Mouse (Mus musculus) myocyte (in vitro differentiated cells): ENCODE data around the gene Gja8. TPM values are rescaled to one million over a fixed set of nuclear protein-coding genes. Genes with fewer than 3 reads are reported as not detected.

Experiments used
- H3K27me3 ChIP-seq: one replicate; pipeline ENCODE4 v1.6.1; 2011; ENCODE audit not compliant: control insufficient read depth, insufficient read depth, insufficient read length
- H3K36me3 ChIP-seq: one replicate; pipeline ENCODE4 v1.6.1; 2011; ENCODE audit not compliant: control insufficient read depth, insufficient read depth
- H3K4me2 ChIP-seq: one replicate; pipeline ENCODE4 v1.6.1; 2011; ENCODE audit warnings: low read depth, control low read depth
- H3K4me3 ChIP-seq: one replicate; pipeline ENCODE4 v1.5.1; 2011; ENCODE audit warnings: mild to moderate bottlenecking, control low read depth, moderate library complexity
- H3K79me2 ChIP-seq: one replicate; pipeline ENCODE4 v1.6.1; 2011; ENCODE audit not compliant: control insufficient read depth, insufficient read depth
- H3ac ChIP-seq: one replicate; pipeline ENCODE4 v1.6.1; 2011; ENCODE audit not compliant: control insufficient read depth, insufficient read length
- CEBPB ChIP-seq: IDR thresholded peaks from 2 replicates; pipeline ENCODE4 v1.6.1; 2011; ENCODE audit warnings: mild to moderate bottlenecking, moderate library complexity; ENCODE audit not compliant: poor library complexity, insufficient read depth, severe bottlenecking
- E2F4 ChIP-seq: IDR thresholded peaks from one replicate; pipeline ENCODE4 v1.6.1; 2011; ENCODE audit warnings: mild to moderate bottlenecking, control low read depth, moderate library complexity; ENCODE audit not compliant: insufficient read depth
- MAX ChIP-seq: IDR thresholded peaks from one replicate; pipeline ENCODE4 v1.6.1; 2011; ENCODE audit warnings: low read depth, mild to moderate bottlenecking, control low read depth
- MYOD1 ChIP-seq, 3 experiments: IDR thresholded peaks; one replicate each; pipeline ENCODE4 v1.6.1; 2011; ENCODE audit warnings: control low read depth in 2 of 3, low read depth in 2 of 3, mild to moderate bottlenecking in 2 of 3, moderate library complexity in 1 of 3; ENCODE audit not compliant: insufficient read length in 2 of 3, control insufficient read depth in 1 of 3
- MYOG ChIP-seq, 3 experiments: IDR thresholded peaks; one replicate each; pipeline ENCODE4 v1.6.1; 2011; ENCODE audit warnings: control low read depth in 2 of 3, low read depth in 2 of 3, mild to moderate bottlenecking in 2 of 3; ENCODE audit not compliant: insufficient read length in 2 of 3, control insufficient read depth in 1 of 3, insufficient read depth in 1 of 3
- POLR2A ChIP-seq: IDR thresholded peaks from one replicate; pipeline ENCODE4 v1.6.1; 2011; ENCODE audit warnings: low read depth, mild to moderate bottlenecking, control low read depth, moderate library complexity; ENCODE audit not compliant: insufficient read length
- POLR2AphosphoS2 ChIP-seq: IDR thresholded peaks from one replicate; pipeline ENCODE4 v1.6.1; 2011; ENCODE audit warnings: low read depth, control low read depth; ENCODE audit not compliant: insufficient read length
- REST ChIP-seq: IDR thresholded peaks from one replicate; pipeline ENCODE4 v1.6.1; 2011; ENCODE audit warnings: mild to moderate bottlenecking, control low read depth, moderate library complexity; ENCODE audit not compliant: insufficient read depth, insufficient read length
- SRF ChIP-seq: IDR thresholded peaks from one replicate; pipeline ENCODE4 v1.6.1; 2011; ENCODE audit warnings: low read depth; ENCODE audit not compliant: control insufficient read depth, insufficient read length
- TCF12 ChIP-seq: IDR thresholded peaks from one replicate; pipeline ENCODE4 v1.6.1; 2011; ENCODE audit warnings: mild to moderate bottlenecking, control low read depth; ENCODE audit not compliant: poor library complexity, insufficient read depth, severe bottlenecking
- TCF3 ChIP-seq: IDR thresholded peaks from one replicate; pipeline ENCODE4 v1.6.1; 2011; ENCODE audit warnings: low read depth, control low read depth; ENCODE audit not compliant: insufficient read length
- USF1 ChIP-seq: IDR thresholded peaks from one replicate; pipeline ENCODE4 v1.6.1; 2011; ENCODE audit warnings: low read depth, mild to moderate bottlenecking, control low read depth, moderate library complexity
- polyA plus RNA-seq: library from polyadenylated mRNA; unstranded; fragments of >200 nt; fragmentation: generic; extraction: Trizol; gene quantifications from one replicate; pipeline ENCODE4 v1.2.1, GENCODE M21; 2012; ENCODE audit warnings: missing spikeins

The Gja8 gene
- polyA plus RNA-seq, 1 experiment, result under 0.01 TPM

DNA sequence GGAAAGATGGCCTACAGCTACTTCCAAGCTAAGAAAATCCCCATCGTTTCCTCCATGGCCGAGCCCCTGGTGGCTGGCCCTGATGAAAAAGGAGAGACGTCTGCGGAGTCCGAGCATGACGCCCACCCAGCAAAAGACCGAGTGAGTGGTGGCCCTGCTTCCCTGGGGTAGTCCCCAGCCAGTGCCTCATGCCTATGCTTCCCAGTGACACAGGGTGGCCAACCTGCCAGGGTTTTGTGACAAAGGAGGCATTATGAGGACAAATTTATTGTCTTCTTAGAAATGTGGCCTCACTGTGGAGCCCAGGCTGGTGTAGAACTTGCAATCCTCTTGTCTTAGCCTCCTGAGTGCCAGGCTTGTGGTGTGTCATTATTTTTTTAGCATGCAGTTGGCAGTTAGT is 56.7 kb downstream of the Gja8 start:
- TF ChIP-seq POLR2A (no peak), REST (no peak), USF1 (no peak), TCF3 (no peak), POLR2AphosphoS2 (no peak), E2F4 (no peak), MYOG (IDR thresholded peaks at IDR 0.05; ENCODE audit: control insufficient read depth in 1 of 3, insufficient read depth in 1 of 3, insufficient read length in 2 of 3, low read depth in 2 of 3) (no peak), TCF12 (no peak), CEBPB (no peak), MYOD1 (IDR thresholded peaks at IDR 0.05; ENCODE audit: control insufficient read depth in 1 of 3, insufficient read length in 2 of 3, low read depth in 2 of 3) (no peak)
- no peak overlapping the region for H3K4me3 ChIP-seq
- no peaks in the 10 kb centered on the region for H3K27me3 ChIP-seq
- H3K36me3 ChIP-seq, result peaks cover 21% of the 10 kb centered on the region
- H3K79me2 ChIP-seq, result no peaks in the 10 kb centered on the region
- no peak overlapping the region for H3K4me2 ChIP-seq
- no peak overlapping the region for H3ac ChIP-seq

- no peak overlapping the region for H3ac ChIP-seq
- TF ChIP-seq MYOD1 (IDR thresholded peaks at IDR 0.05; ENCODE audit: control insufficient read depth in 1 of 3, insufficient read length in 2 of 3, low read depth in 2 of 3) (no peak), TCF3 (no peak), E2F4 (no peak), CEBPB (no peak), MYOG (IDR thresholded peaks at IDR 0.05; ENCODE audit: control insufficient read depth in 1 of 3, insufficient read depth in 1 of 3, insufficient read length in 2 of 3, low read depth in 2 of 3) (no peak), POLR2AphosphoS2 (no peak), SRF (no peak), TCF12 (no peak), POLR2A (no peak), USF1 (no peak), MAX (no peak), REST (no peak)
- no peak overlapping the region for H3K4me2 ChIP-seq
- peaks cover 18% of the 10 kb centered on the region for H3K36me3 ChIP-seq
- H3K27me3 ChIP-seq, result no peaks in the 10 kb centered on the region
- H3K79me2 ChIP-seq, result no peaks in the 10 kb centered on the region
- no peak overlapping the region for H3K4me3 ChIP-seq
These were observed 57.3 kb downstream of the Gja8 start for GRCm38 (mm10) chr3:96868566-96868965.

GRCm38 (mm10) chr3:96867863-96868262 is 58.0 kb downstream of the Gja8 start:
- Histone ChIP-seq H3K4me2 (no peak overlapping the region), H3K4me3 (no peak overlapping the region), H3K79me2 (no peaks in the 10 kb centered on the region), H3ac (no peak overlapping the region), H3K27me3 (no peaks in the 10 kb centered on the region), H3K36me3 (peaks cover 12% of the 10 kb centered on the region)
- TF ChIP-seq SRF, result no peak
- no peak for TF ChIP-seq TCF12
- TF ChIP-seq POLR2A, result no peak
- TF ChIP-seq E2F4, result no peak
- no peak for TF ChIP-seq MYOD1 (IDR thresholded peaks at IDR 0.05; ENCODE audit: control insufficient read depth in 1 of 3, insufficient read length in 2 of 3, low read depth in 2 of 3)
- TF ChIP-seq TCF3, result no peak
- no peak for TF ChIP-seq CEBPB
- TF ChIP-seq MYOG (IDR thresholded peaks at IDR 0.05; ENCODE audit: control insufficient read depth in 1 of 3, insufficient read depth in 1 of 3, insufficient read length in 2 of 3, low read depth in 2 of 3), result no peak
- no peak for TF ChIP-seq MAX

Other genes with a start within 250 kb of the Gja8 start
- 16.7 TPM for gene Pias3, start 229.6 kb downstream of the Gja8 start, polyA plus RNA-seq
- gene Nudt17, start 217.5 kb downstream of the Gja8 start, polyA plus RNA-seq, result 6.8 TPM
- 46.6 TPM for gene Polr3c, start 198.4 kb downstream of the Gja8 start, polyA plus RNA-seq
- 10.1 TPM for gene Rnf115, start 198.4 kb downstream of the Gja8 start, polyA plus RNA-seq
- 0.08 TPM for gene Pdzk1, start 96.7 kb downstream of the Gja8 start, polyA plus RNA-seq
- 0.06 TPM for gene Cd160, start 96.7 kb downstream of the Gja8 start, polyA plus RNA-seq
- gene Gja5, start 21.3 kb downstream of the Gja8 start, polyA plus RNA-seq, result 14.7 TPM
- gene Gpr89, start 20.7 kb downstream of the Gja8 start, polyA plus RNA-seq, result 19.2 TPM
- 45.2 TPM for gene Acp6, start 232.8 kb upstream of the Gja8 start, polyA plus RNA-seq